Mouse (Mus musculus) heart, embryonic 12.5 days (tissue): ENCODE data around the gene Slc5a2. TPM values are rescaled to one million over a fixed set of nuclear protein-coding genes. Genes with fewer than 3 reads are reported as not detected.

Experiments
- ATAC-seq: fragments of 200-750 bp; cut with Nextera tagmentation; 2 replicates; pipeline ENCODE4 v1.8.0; 2017; ENCODE audit warnings: moderate TSS enrichment, moderate library complexity; ENCODE audit not compliant: insufficient number of reproducible peaks, low FRiP score
- H3K27ac ChIP-seq: fragments of 300-500 bp; sonication (generic); 2 replicates; pipeline ENCODE4 v1.5.1; 2016; ENCODE audit warnings: mild to moderate bottlenecking, moderate library complexity; ENCODE audit not compliant: poor library complexity, severe bottlenecking
- H3K27me3 ChIP-seq: fragments of 300-500 bp; sonication (generic); replicated peaks from 2 replicates; pipeline ENCODE4 v1.6.1; 2016; ENCODE audit warnings: mild to moderate bottlenecking, moderate library complexity
- H3K36me3 ChIP-seq: fragments of 300-500 bp; sonication (generic); 2 replicates; pipeline ENCODE4 v1.6.1; 2016; ENCODE audit warnings: mild to moderate bottlenecking, moderate library complexity
- H3K4me1 ChIP-seq: fragments of 300-500 bp; sonication (generic); replicated peaks from 2 replicates; pipeline ENCODE4 v1.6.1; 2016; ENCODE audit warnings: mild to moderate bottlenecking
- H3K4me2 ChIP-seq: fragments of 300-500 bp; sonication (generic); 2 replicates; pipeline ENCODE4 v1.6.1; 2016; ENCODE audit warnings: mild to moderate bottlenecking, moderate library complexity
- H3K4me3 ChIP-seq: fragments of 300-500 bp; sonication (generic); 2 replicates; pipeline ENCODE4 v1.5.1; 2016; ENCODE audit warnings: mild to moderate bottlenecking
- H3K9ac ChIP-seq: fragments of 300-500 bp; sonication (generic); 2 replicates; pipeline ENCODE4 v1.6.1; 2016; ENCODE audit warnings: mild to moderate bottlenecking, moderate library complexity
- H3K9me3 ChIP-seq: fragments of 300-500 bp; sonication (generic); replicated peaks from 2 replicates; pipeline ENCODE4 v1.6.1; 2016; ENCODE audit warnings: mild to moderate bottlenecking, moderate library complexity
- WGBS: fragments of 180-500 bp; shearing (Covaris S2); methylation state at CpG from one replicate; pipeline ENCODE4 v1.1.7; 2016; 5-methylcytosine and 5-hydroxymethylcytosine counted together
- polyA plus RNA-seq: library from polyadenylated mRNA; unstranded; fragments of >200 nt; fragmentation: Nextera tagmentation; extraction: Ambion mirVana; gene quantifications from 2 replicates; pipeline ENCODE4 v1.2.1, GENCODE M21; 2016

Gene Slc5a2
- 0.11 and 0.23 TPM in 2 replicates for polyA plus RNA-seq

DNA sequence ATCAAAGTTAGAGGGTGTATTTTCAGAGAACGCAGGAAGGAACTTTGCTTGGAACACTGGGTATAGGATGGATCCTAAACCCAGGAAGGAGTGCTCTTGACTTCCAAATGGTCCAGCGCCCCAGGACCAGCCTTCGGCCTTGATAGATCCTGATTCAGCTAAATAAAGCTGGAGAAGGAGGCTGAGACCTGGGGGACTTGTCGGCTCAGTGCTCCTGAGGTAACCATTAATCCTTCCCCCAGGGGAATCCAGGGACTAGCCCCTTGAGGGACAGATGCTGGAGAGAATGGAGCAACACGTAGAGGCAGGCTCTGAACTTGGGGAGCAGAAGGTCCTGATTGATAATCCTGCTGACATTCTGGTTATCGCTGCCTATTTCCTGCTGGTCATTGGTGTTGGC lies at the start of gene Slc5a2:
Gene Slc5a2 (plus strand): TSS at position 247 of the 400 bp plus-strand sequence.
- no peak within 1 kb of the TSS for H3K4me2 ChIP-seq
- no peak within 1 kb of the TSS for H3K27ac ChIP-seq
- WGBS: 79% methylated on average over 6 of the region's 6 CpGs
- no peak within 1 kb of the TSS for H3K9ac ChIP-seq
- H3K36me3 ChIP-seq: no peaks in the 10 kb centered on the region
- H3K27me3 ChIP-seq: 0 out of 2 replicates have a peak, but pooled peaks cover 3% of the 10 kb centered on the region
- H3K4me1 ChIP-seq: peaks cover 4% of the 10 kb centered on the region
- H3K4me3 ChIP-seq: no peak within 1 kb of the TSS
- H3K9me3 ChIP-seq: no peaks in the 10 kb centered on the region
- no peak for ATAC-seq

DNA sequence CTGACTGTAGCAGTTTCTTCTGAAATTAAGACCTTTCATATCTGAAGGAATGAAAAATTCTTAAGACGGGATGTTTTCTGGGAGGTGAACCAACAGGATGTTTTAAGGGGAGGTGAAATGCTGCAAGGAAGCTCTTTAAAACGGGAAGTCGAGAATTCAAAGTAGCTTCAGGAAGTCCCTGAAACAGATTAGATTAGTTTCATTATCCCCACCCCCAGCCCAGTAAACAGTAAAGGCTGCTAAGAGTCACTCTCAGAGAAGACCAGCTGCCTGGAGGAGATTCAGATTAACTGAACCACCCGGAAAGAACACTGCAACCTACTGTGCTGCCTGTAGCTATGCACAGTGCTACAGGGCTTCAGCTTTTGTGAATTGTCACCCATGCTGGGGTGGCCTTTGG lies 45.5 kb upstream of the Slc5a2 start:
- H3K9me3 ChIP-seq: no peaks in the 10 kb centered on the region
- H3K4me2 ChIP-seq: no peak overlapping the region
- no peak overlapping the region for H3K9ac ChIP-seq
- ATAC-seq: no peak
- H3K27ac ChIP-seq: no peak overlapping the region
- WGBS: 53% methylated on average over 4 of the region's 4 CpGs
- no peak overlapping the region for H3K4me3 ChIP-seq
- no peaks in the 10 kb centered on the region for H3K27me3 ChIP-seq
- no peaks in the 10 kb centered on the region for H3K4me1 ChIP-seq
- no peaks in the 10 kb centered on the region for H3K36me3 ChIP-seq

DNA sequence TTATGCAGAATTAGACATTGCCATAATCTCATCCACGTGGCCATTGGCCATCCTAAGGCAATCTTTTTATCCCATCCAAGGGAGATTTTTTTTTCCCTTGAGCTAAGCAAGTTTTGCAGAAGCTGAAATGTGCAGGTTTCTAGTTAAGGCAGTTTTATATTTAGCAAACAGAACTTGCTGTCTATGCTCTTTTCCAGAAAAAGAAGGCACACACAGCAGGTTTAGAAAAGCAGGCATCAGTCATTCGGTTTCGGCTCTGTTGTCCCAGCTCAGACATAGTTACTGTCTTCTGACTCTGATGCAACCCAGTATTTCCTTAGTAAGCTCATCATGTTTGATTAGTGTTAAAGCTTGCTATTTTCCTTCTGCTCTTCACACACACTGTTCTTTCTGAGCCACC lies 44.5 kb upstream of the Slc5a2 start:
- no peak overlapping the region for H3K9ac ChIP-seq
- no peak overlapping the region for H3K4me3 ChIP-seq
- H3K27ac ChIP-seq: no peak overlapping the region
- 85% methylated on average over 3 of the region's 3 CpGs for WGBS
- no peaks in the 10 kb centered on the region for H3K9me3 ChIP-seq
- H3K4me1 ChIP-seq: no peaks in the 10 kb centered on the region
- no peak overlapping the region for H3K4me2 ChIP-seq
- H3K36me3 ChIP-seq: no peaks in the 10 kb centered on the region
- no peak for ATAC-seq
- no peaks in the 10 kb centered on the region for H3K27me3 ChIP-seq

DNA sequence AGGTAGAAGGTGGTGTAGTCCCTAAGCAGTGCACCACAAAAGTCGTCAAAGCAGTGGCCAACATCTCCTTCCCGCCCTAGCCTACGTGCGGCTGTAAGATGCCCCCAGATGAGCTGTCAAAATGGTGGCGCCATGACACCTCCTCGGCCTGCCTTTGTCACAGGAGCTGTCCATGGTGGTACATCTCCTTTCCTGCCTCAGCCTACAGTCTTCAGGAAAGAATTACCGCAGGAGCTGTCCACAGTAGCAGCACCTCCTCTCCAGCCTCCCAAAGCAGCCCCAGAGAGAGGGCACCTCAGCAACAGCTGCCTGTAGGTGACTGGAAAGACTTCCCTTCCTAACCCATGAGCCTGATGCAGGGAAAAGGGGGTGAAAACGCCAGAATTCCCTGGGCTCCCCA lies 33.7 kb upstream of the Slc5a2 start:
- Histone ChIP-seq H3K9ac (no peak overlapping the region), H3K4me2 (no peak overlapping the region), H3K4me3 (no peak overlapping the region), H3K4me1 (peaks cover 3% of the 10 kb centered on the region), H3K27ac (no peak overlapping the region), H3K36me3 (peaks cover 10% of the 10 kb centered on the region; the same call in 1 of the 2 replicates), H3K27me3 (no peaks in the 10 kb centered on the region), H3K9me3 (no peaks in the 10 kb centered on the region)
- 35% methylated on average over 8 of the region's 8 CpGs for WGBS
- no peak for ATAC-seq

DNA sequence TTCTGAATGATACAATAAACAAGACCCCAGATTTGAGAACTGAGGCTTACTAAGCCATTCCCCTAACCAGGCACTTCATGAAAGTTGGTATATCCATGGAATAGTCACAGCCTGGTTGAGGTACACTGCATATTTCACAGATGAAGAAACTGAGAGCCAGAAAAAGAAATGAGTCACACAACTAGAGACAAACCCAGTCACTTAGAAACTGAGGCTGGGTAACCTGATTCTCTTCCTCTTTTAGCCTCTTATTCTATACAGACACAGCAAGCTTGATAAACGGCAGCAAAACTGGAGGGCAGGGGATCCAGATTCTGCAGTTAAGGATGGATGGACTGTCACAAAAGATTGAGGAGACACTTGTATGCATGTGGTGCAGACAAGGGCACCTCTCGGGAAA lies 30.7 kb upstream of the Slc5a2 start:
- H3K4me2 ChIP-seq: no peak overlapping the region
- H3K36me3 ChIP-seq: peaks cover 13% of the 10 kb centered on the region; the same call in 1 of the 2 replicates
- no peak overlapping the region for H3K27ac ChIP-seq
- H3K27me3 ChIP-seq: no peaks in the 10 kb centered on the region
- no peaks in the 10 kb centered on the region for H3K9me3 ChIP-seq
- no peak for ATAC-seq
- H3K4me1 ChIP-seq: peaks cover 16% of the 10 kb centered on the region
- H3K9ac ChIP-seq: no peak overlapping the region
- WGBS: 75% methylated on average over 2 of the region's 2 CpGs
- no peak overlapping the region for H3K4me3 ChIP-seq

DNA sequence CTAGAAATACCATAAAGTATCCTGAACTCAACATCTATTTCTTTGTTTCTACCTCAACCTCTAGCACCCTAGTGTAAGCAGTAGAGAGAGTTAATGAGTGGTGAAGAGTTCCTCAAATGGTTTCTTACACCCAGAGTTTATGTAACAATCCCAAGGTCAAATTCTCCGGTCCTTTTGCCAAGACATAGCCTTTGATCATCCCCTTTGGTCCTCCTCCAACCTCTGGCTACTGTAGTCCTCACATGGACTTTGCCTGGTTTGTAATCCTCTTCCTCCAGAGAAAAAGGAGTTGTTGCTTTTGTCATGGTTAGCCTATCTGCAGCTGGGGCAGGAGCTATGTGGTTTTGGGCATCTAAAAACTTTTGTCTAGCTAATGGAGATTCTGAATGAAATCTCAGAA lies 30.0 kb upstream of the Slc5a2 start:
- Histone ChIP-seq H3K9me3 (no peaks in the 10 kb centered on the region), H3K36me3 (peaks cover 20% of the 10 kb centered on the region), H3K4me1 (peaks cover 16% of the 10 kb centered on the region), H3K27ac (no peak overlapping the region), H3K9ac (no peak overlapping the region), H3K4me2 (no peak overlapping the region), H3K27me3 (no peaks in the 10 kb centered on the region), H3K4me3 (no peak overlapping the region)
- WGBS: 73% methylated on average over 1 of the region's 1 CpGs
- no peak for ATAC-seq

DNA sequence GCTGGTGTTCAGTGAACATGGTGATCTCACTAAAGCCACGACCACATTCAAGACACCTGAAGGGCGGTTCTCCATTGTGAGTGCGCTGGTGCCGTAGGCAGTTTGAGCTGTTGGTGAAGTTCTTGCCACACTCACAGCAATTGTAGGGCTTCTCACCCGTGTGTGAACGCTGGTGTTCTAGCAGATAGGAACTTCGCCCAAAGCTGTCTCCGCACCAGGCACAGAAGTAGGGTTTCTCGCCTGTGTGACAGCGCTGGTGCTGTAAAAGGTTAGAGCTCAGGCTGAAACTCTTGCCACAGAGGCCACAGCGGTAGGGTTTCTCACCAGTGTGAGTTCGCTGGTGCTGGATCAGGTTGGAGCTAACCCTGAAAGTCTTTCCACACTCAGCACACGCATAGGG lies 29.0 kb upstream of the Slc5a2 start:
- ATAC-seq: no peak
- H3K4me2 ChIP-seq: peak overlapping the region; percentile 78; the same call in 1 of the 2 replicates
- H3K27me3 ChIP-seq: no peaks in the 10 kb centered on the region
- H3K4me3 ChIP-seq: no peak overlapping the region; the same call in 1 of the 2 replicates
- peaks cover 16% of the 10 kb centered on the region for H3K4me1 ChIP-seq
- H3K9ac ChIP-seq: peak overlapping the region; percentile 85; the same call in 1 of the 2 replicates
- 92% methylated on average over 13 of the region's 13 CpGs for WGBS
- peaks cover 30% of the 10 kb centered on the region for H3K36me3 ChIP-seq
- H3K27ac ChIP-seq: no peak overlapping the region
- H3K9me3 ChIP-seq: no peaks in the 10 kb centered on the region

DNA sequence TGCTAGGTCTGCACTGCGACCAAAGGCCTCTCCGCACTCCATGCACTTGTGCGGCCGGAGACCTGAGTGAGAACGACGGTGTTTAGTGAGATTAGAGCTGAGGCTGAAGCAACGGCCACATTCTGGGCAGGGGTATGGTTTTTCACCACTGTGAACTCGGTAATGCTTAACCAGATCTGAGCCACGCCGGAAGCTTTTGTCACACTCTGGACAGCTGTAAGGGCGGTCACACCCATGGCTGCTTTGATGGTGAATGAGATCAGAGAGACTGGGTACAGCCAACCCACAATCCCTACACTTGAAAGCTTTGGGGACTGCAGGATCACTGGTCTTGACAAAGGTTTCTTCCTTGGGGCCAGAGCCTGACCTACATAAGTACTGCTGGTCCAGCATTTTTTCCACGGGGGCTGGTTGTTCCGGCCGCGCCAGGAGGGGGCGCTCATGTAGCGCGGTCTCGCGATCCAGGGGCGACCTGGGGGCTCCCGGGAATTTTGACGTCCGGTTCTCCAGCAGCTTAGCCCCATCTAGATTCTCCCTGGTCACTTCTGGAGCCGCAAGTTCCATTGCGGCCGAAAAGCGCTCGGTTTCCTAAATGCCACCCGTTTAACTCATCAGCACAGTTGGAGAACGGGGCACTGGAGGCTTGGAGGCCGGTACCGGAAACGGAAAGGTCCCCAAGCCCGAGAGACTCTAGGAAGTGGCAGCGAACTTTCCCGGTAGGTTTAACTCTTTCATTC lies 28.4 kb upstream of the Slc5a2 start, which contains the start of gene Armc5:
Gene Armc5 (plus strand): TSS at position 487 of the 737 bp plus-strand sequence.
- Histone ChIP-seq H3K36me3 (peaks cover 35% of the 10 kb centered on the region), H3K9me3 (no peaks in the 10 kb centered on the region), H3K4me3 (peak within 1 kb of the TSS; percentile 78), H3K9ac (peak within 1 kb of the TSS; percentile 85), H3K27me3 (no peaks in the 10 kb centered on the region), H3K4me2 (peak within 1 kb of the TSS; percentile 78), H3K4me1 (peaks cover 16% of the 10 kb centered on the region), H3K27ac (peak within 1 kb of the TSS; percentile 97)
- peak; percentile 26; the same call in 1 of the 2 replicates for ATAC-seq
- 25% methylated on average over 37 of the region's 37 CpGs for WGBS

DNA sequence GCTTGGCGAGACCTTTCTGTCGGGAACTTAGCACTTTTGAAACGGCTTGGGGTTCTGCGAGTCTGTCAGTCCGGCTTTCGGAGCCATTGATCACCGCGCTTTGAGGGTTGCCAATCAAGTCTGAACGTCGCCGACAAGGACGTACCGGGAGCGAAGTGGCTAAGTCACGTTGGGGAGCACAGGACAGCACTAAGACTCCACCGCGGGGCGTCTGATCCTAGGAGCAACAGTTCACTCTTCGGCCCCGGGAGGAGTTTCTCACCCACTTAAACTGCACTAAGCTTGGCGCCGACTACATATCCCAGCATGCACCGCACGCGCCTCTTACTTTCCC lies 27.9 kb upstream of the Slc5a2 start:
- no peaks in the 10 kb centered on the region for H3K27me3 ChIP-seq
- ATAC-seq: no peak; the same call in 1 of the 2 replicates
- peak overlapping the region; percentile 97 for H3K27ac ChIP-seq
- H3K4me3 ChIP-seq: peak overlapping the region; percentile 78
- 1% methylated on average over 25 of the region's 25 CpGs for WGBS
- H3K9me3 ChIP-seq: no peaks in the 10 kb centered on the region
- H3K4me1 ChIP-seq: peaks cover 16% of the 10 kb centered on the region
- H3K4me2 ChIP-seq: peak overlapping the region; percentile 78
- peak overlapping the region; percentile 85 for H3K9ac ChIP-seq
- peaks cover 41% of the 10 kb centered on the region for H3K36me3 ChIP-seq

DNA sequence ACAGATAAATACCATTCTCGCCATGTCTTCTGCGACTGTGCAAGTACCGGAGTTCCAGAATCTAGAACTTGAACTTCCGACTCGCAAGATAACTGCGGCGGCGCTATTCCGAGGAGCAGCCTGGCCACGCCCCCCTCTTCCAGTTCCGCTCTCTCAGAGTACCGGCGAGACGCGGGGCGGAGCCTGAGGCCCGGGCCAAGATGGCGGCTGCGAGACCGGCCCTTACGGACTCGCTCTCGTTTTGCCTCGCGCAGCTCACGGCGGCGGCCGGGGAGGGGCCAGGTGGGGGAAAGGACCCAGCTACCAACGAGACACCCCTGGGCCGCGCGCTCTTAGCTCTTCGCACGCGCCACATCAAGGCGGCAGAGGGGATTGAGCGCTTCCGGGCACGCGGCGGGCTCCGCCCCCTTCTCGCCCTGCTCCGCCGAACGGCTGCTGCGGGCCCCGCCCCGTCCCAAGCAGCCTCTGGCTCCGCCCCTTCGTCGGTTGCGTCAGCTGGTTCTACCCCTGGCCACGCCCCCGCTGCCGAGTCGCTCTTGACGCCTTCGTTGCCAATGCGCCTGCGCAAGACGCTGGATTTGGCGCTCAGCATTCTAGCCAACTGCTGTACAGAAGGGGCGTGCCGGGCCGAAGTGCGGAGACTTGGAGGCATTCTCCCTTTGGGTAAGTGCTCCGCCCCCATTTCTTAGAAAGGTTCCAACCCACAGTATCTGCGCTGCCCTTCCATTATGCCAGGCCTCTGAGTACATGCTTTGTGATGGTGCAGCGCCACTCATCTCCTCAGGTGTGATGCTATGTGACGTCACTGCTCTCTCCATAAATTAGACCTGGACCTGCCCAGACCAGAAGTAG lies 27.3 kb upstream of the Slc5a2 start, which contains the start of gene 9130023H24Rik:
Gene 9130023H24Rik (minus strand): TSS at position 105 of the 852 bp plus-strand sequence.
- H3K4me1 ChIP-seq: peaks cover 16% of the 10 kb centered on the region
- peaks cover 47% of the 10 kb centered on the region for H3K36me3 ChIP-seq
- H3K9ac ChIP-seq: peak within 1 kb of the TSS; percentile 85
- WGBS: under 1% methylated on average over 72 of the region's 72 CpGs
- ATAC-seq: peak; percentile 91
- peak within 1 kb of the TSS; percentile 78 for H3K4me2 ChIP-seq
- H3K4me3 ChIP-seq: peak within 1 kb of the TSS; percentile 78
- no peaks in the 10 kb centered on the region for H3K9me3 ChIP-seq
- peak within 1 kb of the TSS; percentile 97 for H3K27ac ChIP-seq
- H3K27me3 ChIP-seq: no peaks in the 10 kb centered on the region

DNA sequence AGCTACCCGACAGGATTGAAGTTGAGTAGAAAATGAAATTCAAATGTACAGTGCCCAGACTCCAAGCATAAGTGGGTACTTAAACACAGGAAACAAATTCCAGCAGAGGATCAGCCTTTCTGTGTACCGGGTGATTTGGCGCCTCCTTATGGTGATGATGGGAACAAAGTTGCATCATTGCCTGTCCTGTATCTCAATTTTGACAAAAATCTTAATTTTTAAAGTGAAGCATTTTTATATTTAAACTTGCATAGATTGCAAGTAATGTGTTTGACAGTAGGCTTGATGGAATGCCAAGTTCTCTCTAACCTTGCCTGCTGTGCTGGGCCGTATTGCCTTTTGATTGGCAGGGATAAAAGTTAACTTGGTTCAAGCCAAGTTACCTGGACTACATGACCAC lies 26.5 kb upstream of the Slc5a2 start:
- 25% methylated on average over 4 of the region's 4 CpGs for WGBS
- H3K36me3 ChIP-seq: peaks cover 51% of the 10 kb centered on the region
- H3K9ac ChIP-seq: 0 out of 2 replicates have a peak overlapping the region, but pooled peaks have one; percentile 51
- peak overlapping the region; percentile 77 for H3K4me2 ChIP-seq
- no peaks in the 10 kb centered on the region for H3K9me3 ChIP-seq
- no peak for ATAC-seq
- H3K27ac ChIP-seq: peak overlapping the region; percentile 87
- no peaks in the 10 kb centered on the region for H3K27me3 ChIP-seq
- peaks cover 16% of the 10 kb centered on the region for H3K4me1 ChIP-seq
- H3K4me3 ChIP-seq: peak overlapping the region; percentile 78
